Comparison of ENCODE assay signal across 8 mouse cellular contexts in the genomic region with DNA sequence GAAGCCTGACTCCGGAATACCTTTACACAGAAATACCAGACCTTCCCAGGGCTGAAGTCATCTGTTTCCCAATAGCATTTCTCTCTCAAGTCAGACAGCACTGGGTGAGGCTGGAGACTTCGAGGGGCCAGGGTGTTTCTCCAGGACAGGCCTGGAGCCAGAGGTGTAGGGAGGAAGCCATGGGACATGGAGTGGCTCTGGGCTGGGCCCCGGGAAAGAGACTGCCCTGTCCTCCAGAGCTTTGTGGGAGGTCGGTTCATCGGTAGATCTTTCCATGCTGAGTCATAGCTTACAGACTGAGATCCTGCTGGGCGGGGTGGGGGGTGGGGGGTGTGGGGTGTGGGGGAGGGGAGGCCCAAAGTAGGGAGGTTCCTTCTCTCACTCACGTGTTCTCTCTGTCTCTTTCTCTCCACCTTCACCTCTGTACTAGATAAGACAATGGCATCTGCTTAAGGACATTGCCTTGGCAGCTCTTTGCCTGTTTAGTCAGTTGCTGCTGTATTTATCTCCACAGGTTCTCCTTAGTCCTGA. TPM values are rescaled to one million over a fixed set of nuclear protein-coding genes. Genes with fewer than 3 reads are reported as not detected.
A peak's percentile ranks its signal among the peaks of the same experiment; 100 is the strongest.
DNase-seq lines count a peak whose midpoint lies in the region; ATAC-seq and TF ChIP-seq lines count a peak whose summit lies in the region.
"Had no signal": no experiment of that assay in that cellular context is flagged by ENCODE, and none has a peak within 500 bp of the region (broad histone marks: within the 10 kb centered on the region; RNA-seq: fewer than 3 reads in every experiment).

No protein-coding gene starts in this region.

- H3K27me3 ChIP-seq in heart, postnatal 0 days (ENCODE audit: control insufficient read depth, insufficient read depth, low read length) = no peaks in the 10 kb centered on the region
- H3K27me3 ChIP-seq in forebrain, embryonic 16.5 days (replicated peaks; ENCODE audit: control insufficient read depth, insufficient read depth, low read length) = no peaks in the 10 kb centered on the region

- 7% methylated on average over 7 of the region's 7 CpGs for WGBS in heart, postnatal 0 days
- WGBS in forebrain, embryonic 16.5 days = 37% methylated on average over 7 of the region's 7 CpGs

- H3K9me3 ChIP-seq in ES-E14 (ENCODE audit: control insufficient read depth, insufficient read depth, low read depth, low read length) = no peaks in the 10 kb centered on the region
- H3K9me3 ChIP-seq in heart, postnatal 0 days (replicated peaks; ENCODE audit: control insufficient read depth, low read length) = no peaks in the 10 kb centered on the region
- H3K9me3 ChIP-seq in forebrain, embryonic 16.5 days (ENCODE audit: control insufficient read depth, low read length) = no peaks in the 10 kb centered on the region

- H3K4me3 ChIP-seq in ES-E14 (ENCODE audit: insufficient read depth in 1 of 2, low read depth in 1 of 2, low read length in 2 of 2, poor library complexity in 1 of 2, severe bottlenecking in 1 of 2) = peak overlapping the region; percentile 64 to 72
- no peak overlapping the region for H3K4me3 ChIP-seq in heart, postnatal 0 days (ENCODE audit: low read depth, low read length)
- no peak overlapping the region for H3K4me3 ChIP-seq in forebrain, embryonic 16.5 days (replicated peaks; ENCODE audit: low read length)
- H3K4me3 ChIP-seq: erythroblast, embryonic 14.5 days had no signal

- H3K4me2 ChIP-seq in heart, postnatal 0 days (ENCODE audit: low read depth, low read length) = no peak overlapping the region
- H3K4me2 ChIP-seq in forebrain, embryonic 16.5 days (ENCODE audit: low read length) = no peak overlapping the region

- in situ Hi-C loops in ES-E14 (cut with MboI; ENCODE audit: low sequenced_read_pairs in 2 of 2, unreplicated experiment in 2 of 2) = no loop called here

- H3K4me1 ChIP-seq in ES-E14 (ENCODE audit: control insufficient read depth in 2 of 2, insufficient read depth in 2 of 2, low read length in 2 of 2, poor library complexity in 1 of 2) = peaks cover 7 to 11% of the 10 kb centered on the region in 2 experiments; a peak in 3 of 4 replicates
- 0 out of 2 replicates have a peak, but pooled peaks cover 7% of the 10 kb centered on the region for H3K4me1 ChIP-seq in heart, postnatal 0 days (ENCODE audit: control insufficient read depth, insufficient read depth)
- H3K4me1 ChIP-seq in forebrain, embryonic 16.5 days (replicated peaks; ENCODE audit: control insufficient read depth, insufficient read depth, low read length) = 0 out of 2 replicates have a peak, but pooled peaks cover under 1% of the 10 kb centered on the region

- peak overlapping the region; percentile 99 for H3K27ac ChIP-seq in ES-E14 (ENCODE audit: insufficient read depth, low read depth, low read length, poor library complexity, severe bottlenecking)
- peak overlapping the region; percentile 48 for H3K27ac ChIP-seq in heart, postnatal 0 days (ENCODE audit: low read depth)
- no peak overlapping the region for H3K27ac ChIP-seq in forebrain, embryonic 16.5 days (ENCODE audit: low read length)

- H3K36me3 ChIP-seq in ES-E14 (ENCODE audit: control insufficient read depth, insufficient read depth, low read length, poor library complexity, severe bottlenecking) = peaks cover 2% of the 10 kb centered on the region; the same call in 1 of the 2 replicates
- no peaks in the 10 kb centered on the region for H3K36me3 ChIP-seq in heart, postnatal 0 days (replicated peaks; ENCODE audit: control insufficient read depth, insufficient read depth, low read length)
- H3K36me3 ChIP-seq in forebrain, embryonic 16.5 days (ENCODE audit: control insufficient read depth, insufficient read depth) = no peaks in the 10 kb centered on the region

- ATAC-seq in heart, postnatal 0 days (ENCODE audit: insufficient read depth, low read depth) = peak; percentile 83
- ATAC-seq in forebrain, embryonic 16.5 days = no peak

- DNase-seq in ES-E14 (ENCODE audit: low read depth, low spot score) (peak; percentile 62), ZHBTc4 (ENCODE audit: low read depth, low spot score) (peak; percentile 83)
- peak; percentile 56 for DNase-seq in heart, postnatal 0 days (ENCODE audit: low spot score)
- DNase-seq in lung, postnatal 25 days (ENCODE audit: low spot score) = peak; percentile 55
- no peak for DNase-seq in frontal cortex, postnatal 25 days (ENCODE audit: low spot score in 2 of 2)
- no peak for DNase-seq in thymus, postnatal 25 days

- peak overlapping the region; percentile 84 for H3K9ac ChIP-seq in ES-E14 (ENCODE audit: insufficient read depth, low read depth, low read length, poor library complexity, severe bottlenecking)
- H3K9ac ChIP-seq in heart, postnatal 0 days (replicated peaks; ENCODE audit: low read depth, low read length) = no peak overlapping the region
- H3K9ac ChIP-seq in forebrain, embryonic 16.5 days (replicated peaks; ENCODE audit: low read depth, low read length) = no peak overlapping the region

- TF ChIP-seq EP300 in heart, postnatal 0 days (IDR thresholded peaks at IDR 0.05; ENCODE audit: low read depth) = no peak

- TF ChIP-seq CTCF in heart, postnatal 0 days (IDR thresholded peaks at IDR 0.05; ENCODE audit: low read depth) = no peak

TF ChIP-seq in ES-E14, 5 proteins besides CTCF, POLR2A, EP300 and RAD21:
- TF ChIP-seq MAFK (IDR thresholded peaks at IDR 0.05; ENCODE audit: insufficient read depth, low read depth, low read length) = peak; percentile 66; the same call in 1 of the 2 replicates
- no peak for TF ChIP-seq ZC3H11A (IDR thresholded peaks at IDR 0.05; ENCODE audit: borderline replicate concordance, low read depth, low read length)
TF ChIP-seq in ES-E14: peak in this region for 1.

RNA-seq across cellular contexts. Expression of a gene that starts 27.5 kb away (rescaled TPM):
- 83.9 and 117 TPM in 2 replicates for total RNA-seq in ES-E14 (2012; rRNA removed)
- total RNA-seq in heart, postnatal 0 days (2014; rRNA removed; ENCODE audit: low replicate concordance) = 126 and 153 TPM in 2 replicates
- polyA plus RNA-seq in heart, postnatal 0 days (2015; fragmentation: Nextera tagmentation; extraction: Ambion mirVana) = 59.4 and 63.2 TPM in 2 replicates
- 14.7 and 18.3 TPM in 2 replicates for polyA plus RNA-seq in forebrain, embryonic 16.5 days (2015; fragmentation: Nextera tagmentation; extraction: Ambion mirVana)
- polyA plus RNA-seq: erythroblast, embryonic 14.5 days had no signal

RNA-seq across cellular contexts. Expression of a gene that starts 28.1 kb away (rescaled TPM):
- total RNA-seq in ES-E14 (2012; rRNA removed) = 0.58 TPM in 1 of 2 replicates, not detected in the other
- 0.15 TPM in 1 of 2 replicates, not detected in the other for total RNA-seq in heart, postnatal 0 days (2014; rRNA removed; ENCODE audit: low replicate concordance)
- 0.58 and 0.83 TPM in 2 replicates for polyA plus RNA-seq in heart, postnatal 0 days (2015; fragmentation: Nextera tagmentation; extraction: Ambion mirVana)
- polyA plus RNA-seq in forebrain, embryonic 16.5 days (2015; fragmentation: Nextera tagmentation; extraction: Ambion mirVana) = 0.35 and 0.72 TPM in 2 replicates
- polyA plus RNA-seq: erythroblast, embryonic 14.5 days had no signal

RNA-seq across cellular contexts. Expression of a gene that starts 56.4 kb away (rescaled TPM):
- total RNA-seq in ES-E14 (2012; rRNA removed) = 8.7 and 11.4 TPM in 2 replicates
- 1.1 and 6.3 TPM in 2 replicates for total RNA-seq in heart, postnatal 0 days (2014; rRNA removed; ENCODE audit: low replicate concordance)
- 6.5 and 7.2 TPM in 2 replicates for polyA plus RNA-seq in heart, postnatal 0 days (2015; fragmentation: Nextera tagmentation; extraction: Ambion mirVana)
- polyA plus RNA-seq in forebrain, embryonic 16.5 days (2015; fragmentation: Nextera tagmentation; extraction: Ambion mirVana) = 8.8 and 8.9 TPM in 2 replicates

Comparison
In these comparisons a context has a peak if more than half of its experiments do, and no peak if none do; other contexts are left out.
1. DNase-seq: peak in ES-E14 (single experiment), ZHBTc4 (single experiment), heart, postnatal 0 days (single experiment) and lung, postnatal 25 days (single experiment); none in frontal cortex, postnatal 25 days (0 of 2) and thymus, postnatal 25 days (single experiment).
2. H3K4me3 ChIP-seq: peak in ES-E14 (2 of 2); none in heart, postnatal 0 days (single experiment) and forebrain, embryonic 16.5 days (single experiment).